Mouse (Mus musculus) forebrain, embryonic 15.5 days (tissue): ENCODE results near the gene Itm2b. TPM values are rescaled to one million over a fixed set of nuclear protein-coding genes. Genes with fewer than 3 reads are reported as not detected.

ENCODE experiments used
- ATAC-seq: fragments of 200-750 bp; cut with Nextera tagmentation; replicated peaks from 2 replicates; pipeline ENCODE4 v1.8.0; 2017; ENCODE audit warnings: mild to moderate bottlenecking, moderate TSS enrichment, moderate library complexity
- H3K27ac ChIP-seq: fragments of 300-500 bp; sonication (generic); replicated peaks from 2 replicates; pipeline ENCODE4 v1.5.1; 2015; ENCODE audit warnings: mild to moderate bottlenecking, inconsistent platforms
- H3K27me3 ChIP-seq: fragments of 300-500 bp; sonication (generic); 2 replicates; pipeline ENCODE4 v1.6.1; 2015; ENCODE audit warnings: inconsistent platforms
- H3K36me3 ChIP-seq: fragments of 300-500 bp; sonication (generic); 2 replicates; pipeline ENCODE4 v1.6.1; 2015; ENCODE audit warnings: mild to moderate bottlenecking, inconsistent platforms
- H3K4me1 ChIP-seq: fragments of 300-500 bp; sonication (generic); 2 replicates; pipeline ENCODE4 v1.6.1; 2015; ENCODE audit warnings: inconsistent platforms
- H3K4me2 ChIP-seq: fragments of 300-500 bp; sonication (generic); replicated peaks from 2 replicates; pipeline ENCODE4 v1.6.1; 2015; ENCODE audit warnings: mild to moderate bottlenecking, inconsistent platforms
- H3K4me3 ChIP-seq: fragments of 300-500 bp; sonication (generic); 2 replicates; pipeline ENCODE4 v1.5.1; 2015; ENCODE audit warnings: mild to moderate bottlenecking, inconsistent platforms
- H3K9ac ChIP-seq: fragments of 300-500 bp; sonication (generic); replicated peaks from 2 replicates; pipeline ENCODE4 v1.6.1; 2015; ENCODE audit warnings: mild to moderate bottlenecking, inconsistent platforms
- H3K9me3 ChIP-seq: fragments of 300-500 bp; sonication (generic); 2 replicates; pipeline ENCODE4 v1.6.1; 2016; ENCODE audit warnings: inconsistent platforms
- WGBS: fragments of 180-500 bp; shearing (Covaris S2); methylation state at CpG from one replicate; pipeline ENCODE4 v1.1.7; 2015; ENCODE audit warnings: mixed read lengths; 5-methylcytosine and 5-hydroxymethylcytosine counted together
- polyA plus RNA-seq: library from polyadenylated mRNA; unstranded; fragments of >200 nt; fragmentation: Nextera tagmentation; extraction: Ambion mirVana; gene quantifications from 2 replicates; pipeline ENCODE4 v1.2.1, GENCODE M21; 2015

Itm2b gene
- polyA plus RNA-seq, 1 experiment from 2014 or later = 665 TPM

- H3K27ac ChIP-seq = no peak overlapping the region
- no peak overlapping the region for H3K4me3 ChIP-seq
- peaks cover 4% of the 10 kb centered on the region; the same call in 1 of the 2 replicates for H3K36me3 ChIP-seq
- WGBS = 90% methylated on average over 8 of the region's 8 CpGs
- no peak overlapping the region for H3K9ac ChIP-seq
- ATAC-seq = no peak
- no peaks in the 10 kb centered on the region for H3K27me3 ChIP-seq
- no peak overlapping the region for H3K4me2 ChIP-seq
- H3K4me1 ChIP-seq = peaks cover 14% of the 10 kb centered on the region
- H3K9me3 ChIP-seq = no peaks in the 10 kb centered on the region
Measured at GRCm38 (mm10) chr14:73375445-73375844, 9.6 kb downstream of the Itm2b start.

GRCm38 (mm10) chr14:73374315-73374890 lies 10.7 kb downstream of the Itm2b start:
- ATAC-seq = no peak
- Histone ChIP-seq H3K36me3 (peaks cover 4% of the 10 kb centered on the region; the same call in 1 of the 2 replicates), H3K4me3 (no peak overlapping the region), H3K4me2 (no peak overlapping the region), H3K27ac (no peak overlapping the region), H3K9ac (no peak overlapping the region), H3K9me3 (no peaks in the 10 kb centered on the region), H3K4me1 (peaks cover 14% of the 10 kb centered on the region), H3K27me3 (no peaks in the 10 kb centered on the region)
- 75% methylated on average over 11 of the region's 11 CpGs for WGBS

- Histone ChIP-seq H3K4me3 (no peak overlapping the region), H3K27ac (no peak overlapping the region), H3K4me2 (no peak overlapping the region), H3K4me1 (peaks cover 14% of the 10 kb centered on the region), H3K36me3 (peaks cover 2% of the 10 kb centered on the region; the same call in 1 of the 2 replicates), H3K9ac (no peak overlapping the region), H3K27me3 (no peaks in the 10 kb centered on the region), H3K9me3 (no peaks in the 10 kb centered on the region)
- no peak for ATAC-seq
- WGBS = 90% methylated on average over 8 of the region's 8 CpGs
Measured at GRCm38 (mm10) chr14:73373606-73374005, 11.5 kb downstream of the Itm2b start.

GRCm38 (mm10) chr14:73372990-73373389 lies 12.1 kb downstream of the Itm2b start:
- H3K27ac ChIP-seq = no peak overlapping the region
- no peak overlapping the region for H3K4me3 ChIP-seq
- no peaks in the 10 kb centered on the region for H3K27me3 ChIP-seq
- no peaks in the 10 kb centered on the region for H3K9me3 ChIP-seq
- H3K4me2 ChIP-seq = no peak overlapping the region
- H3K9ac ChIP-seq = no peak overlapping the region
- peaks cover 8% of the 10 kb centered on the region for H3K36me3 ChIP-seq
- no peak for ATAC-seq
- H3K4me1 ChIP-seq = peaks cover 11% of the 10 kb centered on the region
- 91% methylated on average over 4 of the region's 4 CpGs for WGBS

- H3K4me2 ChIP-seq = no peak overlapping the region
- ATAC-seq = no peak
- H3K4me1 ChIP-seq = peaks cover 13% of the 10 kb centered on the region; the same call in 1 of the 2 replicates
- H3K36me3 ChIP-seq = peaks cover 22% of the 10 kb centered on the region
- H3K27me3 ChIP-seq = no peaks in the 10 kb centered on the region
- H3K9me3 ChIP-seq = no peaks in the 10 kb centered on the region
- H3K4me3 ChIP-seq = no peak overlapping the region
- H3K9ac ChIP-seq = no peak overlapping the region
- WGBS = 91% methylated on average over 4 of the region's 4 CpGs
- no peak overlapping the region for H3K27ac ChIP-seq
Measured at GRCm38 (mm10) chr14:73371577-73371976, 13.5 kb downstream of the Itm2b start.

GRCm38 (mm10) chr14:73370695-73371372 lies 14.3 kb downstream of the Itm2b start:
- Histone ChIP-seq H3K27ac (no peak overlapping the region), H3K4me3 (no peak overlapping the region), H3K4me1 (peaks cover 11% of the 10 kb centered on the region; the same call in 1 of the 2 replicates), H3K9ac (no peak overlapping the region), H3K4me2 (no peak overlapping the region), H3K36me3 (peaks cover 30% of the 10 kb centered on the region), H3K27me3 (no peaks in the 10 kb centered on the region), H3K9me3 (no peaks in the 10 kb centered on the region)
- no peak for ATAC-seq
- 75% methylated on average over 23 of the region's 23 CpGs for WGBS

GRCm38 (mm10) chr14:73370078-73370670 lies 14.9 kb downstream of the Itm2b start:
- Histone ChIP-seq H3K27ac (no peak overlapping the region), H3K4me3 (no peak overlapping the region), H3K36me3 (peaks cover 36% of the 10 kb centered on the region), H3K9ac (no peak overlapping the region), H3K9me3 (no peaks in the 10 kb centered on the region), H3K27me3 (no peaks in the 10 kb centered on the region), H3K4me2 (no peak overlapping the region), H3K4me1 (peaks cover 10% of the 10 kb centered on the region; the same call in 1 of the 2 replicates)
- 87% methylated on average over 11 of the region's 11 CpGs for WGBS
- ATAC-seq = no peak

GRCm38 (mm10) chr14:73369634-73370033 lies 15.5 kb downstream of the Itm2b start:
- no peak for ATAC-seq
- 88% methylated on average over 4 of the region's 4 CpGs for WGBS
- peaks cover 7% of the 10 kb centered on the region; the same call in 1 of the 2 replicates for H3K4me1 ChIP-seq
- no peak overlapping the region for H3K9ac ChIP-seq
- H3K27ac ChIP-seq = no peak overlapping the region
- no peaks in the 10 kb centered on the region for H3K9me3 ChIP-seq
- H3K4me2 ChIP-seq = no peak overlapping the region
- H3K36me3 ChIP-seq = peaks cover 41% of the 10 kb centered on the region
- no peaks in the 10 kb centered on the region for H3K27me3 ChIP-seq
- H3K4me3 ChIP-seq = no peak overlapping the region

GRCm38 (mm10) chr14:73368966-73369365 lies 16.1 kb downstream of the Itm2b start:
- 93% methylated on average over 13 of the region's 13 CpGs for WGBS
- peaks cover 47% of the 10 kb centered on the region for H3K36me3 ChIP-seq

GRCm38 (mm10) chr14:73368221-73368620 lies 16.9 kb downstream of the Itm2b start:
- Histone ChIP-seq H3K36me3 (peaks cover 55% of the 10 kb centered on the region), H3K9me3 (no peaks in the 10 kb centered on the region), H3K27me3 (no peaks in the 10 kb centered on the region), H3K4me3 (no peak overlapping the region), H3K9ac (no peak overlapping the region), H3K4me2 (no peak overlapping the region), H3K27ac (no peak overlapping the region), H3K4me1 (peaks cover 7% of the 10 kb centered on the region; the same call in 1 of the 2 replicates)
- no peak for ATAC-seq
- 96% methylated on average over 13 of the region's 13 CpGs for WGBS

More at GRCm38 (mm10) chr14:73368966-73369365, 16.1 kb downstream of the Itm2b start:
- Histone ChIP-seq H3K9me3 (no peaks in the 10 kb centered on the region), H3K4me2 (no peak overlapping the region), H3K27me3 (no peaks in the 10 kb centered on the region), H3K27ac (no peak overlapping the region), H3K9ac (no peak overlapping the region), H3K4me3 (no peak overlapping the region), H3K4me1 (peaks cover 7% of the 10 kb centered on the region; the same call in 1 of the 2 replicates)
- no peak for ATAC-seq

- Histone ChIP-seq H3K27ac (no peak overlapping the region), H3K9ac (no peak overlapping the region), H3K4me2 (no peak overlapping the region), H3K27me3 (no peaks in the 10 kb centered on the region), H3K4me1 (peaks cover 2% of the 10 kb centered on the region; the same call in 1 of the 2 replicates), H3K36me3 (peaks cover 73% of the 10 kb centered on the region), H3K4me3 (no peak overlapping the region), H3K9me3 (no peaks in the 10 kb centered on the region)
- WGBS = 63% methylated on average over 11 of the region's 11 CpGs
- ATAC-seq = peak; percentile 71; the same call in 1 of the 2 replicates
Measured at GRCm38 (mm10) chr14:73366278-73366677, 18.8 kb downstream of the Itm2b start.

GRCm38 (mm10) chr14:73363782-73364181 lies 21.3 kb downstream of the Itm2b start:
- no peaks in the 10 kb centered on the region for H3K9me3 ChIP-seq
- H3K9ac ChIP-seq = no peak overlapping the region
- no peak for ATAC-seq
- no peak overlapping the region for H3K4me3 ChIP-seq
- no peak overlapping the region for H3K27ac ChIP-seq
- no peak overlapping the region for H3K4me2 ChIP-seq
- H3K27me3 ChIP-seq = no peaks in the 10 kb centered on the region
- peaks cover 95% of the 10 kb centered on the region for H3K36me3 ChIP-seq
- H3K4me1 ChIP-seq = peaks cover 2% of the 10 kb centered on the region; the same call in 1 of the 2 replicates
- 93% methylated on average over 11 of the region's 11 CpGs for WGBS
